Mouse (Mus musculus): ENCODE data around the gene Tsfm. TPM values are rescaled to one million over a fixed set of nuclear protein-coding genes. Genes with fewer than 3 reads are reported as not detected.
A peak's percentile ranks its signal among the peaks of the same experiment; 100 is the strongest.

Gene Tsfm
- total and polyA plus RNA-seq, 2 experiments from 2014 or later = 52.1 to 55.6 TPM

DNA sequence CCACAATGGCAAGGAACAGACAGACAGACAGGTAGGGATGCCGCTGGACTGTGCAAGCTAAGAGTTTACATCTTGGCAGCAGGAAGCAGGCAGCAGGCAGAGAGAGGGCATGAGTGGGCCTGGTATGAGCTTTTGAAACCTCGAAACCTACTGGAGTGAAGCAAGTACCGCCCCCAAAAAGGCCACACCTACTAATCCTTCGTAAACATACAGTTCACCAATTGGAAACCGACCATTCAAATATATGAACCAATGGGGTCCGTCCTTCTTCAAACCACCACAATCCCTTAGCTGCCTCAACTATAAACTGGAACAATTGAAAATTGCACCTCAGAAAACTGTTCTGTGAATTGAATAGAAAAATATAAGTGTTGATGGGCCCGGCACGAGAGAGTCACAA is 66.8 kb downstream of the Tsfm start:
- TF ChIP-seq CTCF (IDR thresholded peaks at IDR 0.05; ENCODE audit: low read depth) = no peak
- no peaks in the 10 kb centered on the region for H3K27me3 ChIP-seq (ENCODE audit: insufficient read depth, low read length)
- peak overlapping the region; percentile 85; the same call in 1 of the 2 replicates for H3K27ac ChIP-seq (ENCODE audit: low read depth, low read length)
- H3K9ac ChIP-seq = no peak overlapping the region
- DNase-seq (no peak), ATAC-seq (no peak)
- no peaks in the 10 kb centered on the region for H3K36me3 ChIP-seq (ENCODE audit: insufficient read depth)
- WGBS = 88% methylated on average over 8 of the region's 8 CpGs
- no peak overlapping the region for H3K4me3 ChIP-seq (ENCODE audit: low read depth, low read length)
- no peak overlapping the region for H3K4me2 ChIP-seq (ENCODE audit: low read depth)
- H3K9me3 ChIP-seq (ENCODE audit: low read length) = no peaks in the 10 kb centered on the region
- H3K4me1 ChIP-seq (ENCODE audit: insufficient read depth) = no peaks in the 10 kb centered on the region

DNA sequence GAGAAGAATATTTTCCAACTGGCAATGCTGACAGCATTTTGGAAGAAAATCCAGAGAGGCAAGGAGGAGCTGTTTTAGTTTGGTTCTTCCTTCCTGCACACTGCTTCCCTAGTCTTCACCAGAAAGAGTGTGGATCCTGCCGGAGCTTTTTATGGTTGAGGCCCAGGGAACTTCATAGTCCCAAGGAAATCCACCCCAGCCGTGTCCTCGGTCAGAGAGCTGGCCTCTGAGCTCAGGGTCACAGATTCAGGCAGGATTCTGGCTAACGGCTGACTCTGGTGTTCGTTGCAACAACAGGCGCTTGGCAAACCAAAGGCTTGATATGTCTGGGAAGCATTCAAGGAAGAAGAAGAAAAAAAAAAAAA is 67.7 kb downstream of the Tsfm start:
- Histone ChIP-seq H3K9me3 (ENCODE audit: low read length) (no peaks in the 10 kb centered on the region), H3K9ac (no peak overlapping the region), H3K27ac (ENCODE audit: low read depth, low read length) (peak overlapping the region; percentile 85), H3K27me3 (ENCODE audit: insufficient read depth, low read length) (no peaks in the 10 kb centered on the region), H3K4me2 (ENCODE audit: low read depth) (no peak overlapping the region), H3K36me3 (ENCODE audit: insufficient read depth) (no peaks in the 10 kb centered on the region), H3K4me1 (ENCODE audit: insufficient read depth) (no peaks in the 10 kb centered on the region), H3K4me3 (ENCODE audit: low read depth, low read length) (no peak overlapping the region)
- TF ChIP-seq CTCF (IDR thresholded peaks at IDR 0.05; ENCODE audit: low read depth) = no peak
- ATAC-seq (peak; percentile 13; the same call in 1 of the 2 replicates), DNase-seq (no peak)
- WGBS = 42% methylated on average over 6 of the region's 6 CpGs

DNA sequence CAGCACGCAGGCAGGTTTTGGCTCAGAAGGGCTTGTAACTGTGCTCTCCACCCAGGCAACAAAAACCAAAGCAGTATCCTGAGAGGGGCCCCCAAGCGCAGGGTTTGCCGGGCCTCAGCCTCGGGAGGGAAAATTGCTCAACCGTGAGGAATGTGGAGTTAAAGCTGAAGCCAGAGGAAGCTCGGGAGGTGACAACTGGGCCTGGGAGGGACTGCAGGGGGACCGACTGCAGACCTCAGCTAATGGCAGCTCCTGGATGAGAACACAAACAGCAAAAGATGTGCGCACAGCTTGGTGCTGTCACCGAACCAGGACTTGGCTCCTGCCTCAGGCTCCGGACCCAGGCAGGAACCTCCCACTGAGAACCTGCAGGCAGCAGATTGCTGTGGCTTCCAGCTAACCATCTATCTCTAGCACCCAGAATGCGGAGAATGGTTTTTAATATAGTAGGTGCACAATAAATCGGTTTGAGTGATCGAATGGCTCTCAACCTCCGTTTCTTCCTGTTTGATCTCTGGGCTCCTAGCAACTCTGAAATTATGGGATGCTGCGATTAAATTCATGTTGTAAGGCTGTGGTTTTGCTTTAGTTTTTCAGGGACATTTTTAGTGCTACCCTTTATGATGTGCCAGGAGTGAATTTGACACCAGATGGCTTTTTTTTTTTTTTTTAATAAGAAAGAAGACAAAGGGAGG is 68.2 kb downstream of the Tsfm start:
- ATAC-seq (peak; percentile 17), DNase-seq (peak; percentile 76)
- no peaks in the 10 kb centered on the region for H3K27me3 ChIP-seq (ENCODE audit: insufficient read depth, low read length)
- no peaks in the 10 kb centered on the region for H3K9me3 ChIP-seq (ENCODE audit: low read length)
- no peak overlapping the region for H3K4me3 ChIP-seq (ENCODE audit: low read depth, low read length)
- WGBS = 19% methylated on average over 15 of the region's 15 CpGs
- no peaks in the 10 kb centered on the region for H3K36me3 ChIP-seq (ENCODE audit: insufficient read depth)
- peak overlapping the region; percentile 85 for H3K27ac ChIP-seq (ENCODE audit: low read depth, low read length)
- TF ChIP-seq CTCF (IDR thresholded peaks at IDR 0.05; ENCODE audit: low read depth) = no peak
- peaks cover 5% of the 10 kb centered on the region for H3K4me1 ChIP-seq (ENCODE audit: insufficient read depth)
- H3K4me2 ChIP-seq (ENCODE audit: low read depth) = 0 out of 2 replicates have a peak overlapping the region, but pooled peaks have one; percentile 4
- no peak overlapping the region for H3K9ac ChIP-seq

DNA sequence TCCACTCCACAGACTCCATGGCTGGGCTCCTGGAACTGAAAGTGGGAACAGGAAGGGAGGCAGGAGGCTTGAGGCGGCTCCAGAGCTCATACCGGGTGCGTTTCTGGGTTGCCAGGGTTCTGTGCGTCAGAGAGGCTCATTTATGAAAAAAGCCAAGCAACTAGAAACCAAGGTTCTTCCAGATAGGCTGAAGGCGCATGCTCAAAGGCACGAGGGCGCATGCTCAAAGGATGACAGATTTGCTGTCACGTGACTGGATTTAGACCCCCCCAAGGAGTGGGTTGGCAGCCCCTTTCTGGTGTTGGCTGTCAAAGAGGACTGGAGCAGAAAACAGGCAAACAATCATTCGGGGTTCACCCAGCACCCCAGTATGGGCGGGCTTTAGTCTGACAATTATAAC is 68.9 kb downstream of the Tsfm start:
- no peak overlapping the region for H3K4me2 ChIP-seq (ENCODE audit: low read depth)
- no peaks in the 10 kb centered on the region for H3K27me3 ChIP-seq (ENCODE audit: insufficient read depth, low read length)
- no peak overlapping the region for H3K9ac ChIP-seq
- peak overlapping the region; percentile 85 for H3K27ac ChIP-seq (ENCODE audit: low read depth, low read length)
- H3K9me3 ChIP-seq (ENCODE audit: low read length) = no peaks in the 10 kb centered on the region
- ATAC-seq (peak; percentile 12; the same call in 1 of the 2 replicates), DNase-seq (peak; percentile 82)
- no peak for TF ChIP-seq CTCF (IDR thresholded peaks at IDR 0.05; ENCODE audit: low read depth)
- 40% methylated on average over 10 of the region's 10 CpGs for WGBS
- no peaks in the 10 kb centered on the region for H3K36me3 ChIP-seq (ENCODE audit: insufficient read depth)
- H3K4me3 ChIP-seq (ENCODE audit: low read depth, low read length) = no peak overlapping the region
- peaks cover 12% of the 10 kb centered on the region for H3K4me1 ChIP-seq (ENCODE audit: insufficient read depth)

MicroRNA genes within 50 kb of the gene (microRNA counts, 519-probe panel; counts per million panel counts)
- 3,472 counts per million, percentile 33 among the panel's probes with 10 or more counts for microRNA mmu-miR-26a
- microRNA mmu-miR-546 = not detected

Small RNA genes within 50 kb of the gene (microRNA-seq; reads per million reads assigned to microRNA genes)
- gene Mir26a-2 = 44.4 to 60.2 reads per million in 2 experiments
- gene Mir546 = 0 to 0.12 reads per million in 2 experiments

Other genes starting within 250 kb of the Tsfm start
- gene Atp23, start 129.5 kb downstream of the Tsfm start, total RNA-seq (2014; rRNA removed) = 11.8 and 13.7 TPM in 2 replicates
- gene Atp23, start 129.5 kb downstream of the Tsfm start, polyA plus RNA-seq (2015; fragmentation: Nextera tagmentation; extraction: Ambion mirVana) = 14.6 and 16.7 TPM in 2 replicates
- gene Ctdsp2, start 52.1 kb downstream of the Tsfm start, total RNA-seq (2014; rRNA removed) = 45.9 and 56.0 TPM in 2 replicates
- gene Ctdsp2, start 52.1 kb downstream of the Tsfm start, polyA plus RNA-seq (2015; fragmentation: Nextera tagmentation; extraction: Ambion mirVana) = 12.8 and 14.4 TPM in 2 replicates
- gene Avil, start 30.1 kb downstream of the Tsfm start, total RNA-seq (2014; rRNA removed) = 0.08 and 0.67 TPM in 2 replicates
- gene Avil, start 30.1 kb downstream of the Tsfm start, polyA plus RNA-seq (2015; fragmentation: Nextera tagmentation; extraction: Ambion mirVana) = 0.18 and 0.24 TPM in 2 replicates
- 9.2 and 10.9 TPM in 2 replicates for gene Mettl1, start 10.6 kb upstream of the Tsfm start, total RNA-seq (2014; rRNA removed)
- 16.1 and 21.0 TPM in 2 replicates for gene Mettl1, start 10.6 kb upstream of the Tsfm start, polyA plus RNA-seq (2015; fragmentation: Nextera tagmentation; extraction: Ambion mirVana)
- gene Eef1akmt3, start 10.7 kb upstream of the Tsfm start, total RNA-seq (2014; rRNA removed) = 0.14 TPM in 1 of 2 replicates, not detected in the other
- gene Eef1akmt3, start 10.7 kb upstream of the Tsfm start, polyA plus RNA-seq (2015; fragmentation: Nextera tagmentation; extraction: Ambion mirVana) = 0.08 and 0.15 TPM in 2 replicates
- 0.08 and 0.33 TPM in 2 replicates for gene Cyp27b1, start 17.4 kb upstream of the Tsfm start, total RNA-seq (2014; rRNA removed)
- 0.11 TPM in 2 replicates for gene Cyp27b1, start 17.4 kb upstream of the Tsfm start, polyA plus RNA-seq (2015; fragmentation: Nextera tagmentation; extraction: Ambion mirVana)
- gene March9, start 29.3 kb upstream of the Tsfm start, total RNA-seq (2014; rRNA removed) = 70.7 and 75.8 TPM in 2 replicates
- 7.9 and 8.1 TPM in 2 replicates for gene March9, start 29.3 kb upstream of the Tsfm start, polyA plus RNA-seq (2015; fragmentation: Nextera tagmentation; extraction: Ambion mirVana)
- gene Cdk4, start 32.7 kb upstream of the Tsfm start, total RNA-seq (2014; rRNA removed) = 432 and 445 TPM in 2 replicates
- gene Cdk4, start 32.7 kb upstream of the Tsfm start, polyA plus RNA-seq (2015; fragmentation: Nextera tagmentation; extraction: Ambion mirVana) = 656 and 790 TPM in 2 replicates
- gene Tspan31, start 39.4 kb upstream of the Tsfm start, total RNA-seq (2014; rRNA removed) = 105 and 201 TPM in 2 replicates
- 83.9 and 98.1 TPM in 2 replicates for gene Tspan31, start 39.4 kb upstream of the Tsfm start, polyA plus RNA-seq (2015; fragmentation: Nextera tagmentation; extraction: Ambion mirVana)
- 220 and 258 TPM in 2 replicates for gene Agap2, start 44.4 kb upstream of the Tsfm start, total RNA-seq (2014; rRNA removed)
- gene Agap2, start 44.4 kb upstream of the Tsfm start, polyA plus RNA-seq (2015; fragmentation: Nextera tagmentation; extraction: Ambion mirVana) = 3.5 and 4.6 TPM in 2 replicates
- gene Os9, start 90.3 kb upstream of the Tsfm start, total RNA-seq (2014; rRNA removed) = 118 and 119 TPM in 2 replicates
- gene Os9, start 90.3 kb upstream of the Tsfm start, polyA plus RNA-seq (2015; fragmentation: Nextera tagmentation; extraction: Ambion mirVana) = 122 TPM in 2 replicates
- 87.9 and 94.4 TPM in 2 replicates for gene B4galnt1, start 134.4 kb upstream of the Tsfm start, total RNA-seq (2014; rRNA removed)
- gene B4galnt1, start 134.4 kb upstream of the Tsfm start, polyA plus RNA-seq (2015; fragmentation: Nextera tagmentation; extraction: Ambion mirVana) = 87.3 and 87.8 TPM in 2 replicates
- 0.10 TPM in 1 of 2 replicates, not detected in the other for gene Slc26a10, start 149.8 kb upstream of the Tsfm start, total RNA-seq (2014; rRNA removed)
- 0.80 and 1.1 TPM in 2 replicates for gene Slc26a10, start 149.8 kb upstream of the Tsfm start, polyA plus RNA-seq (2015; fragmentation: Nextera tagmentation; extraction: Ambion mirVana)
- gene Arhgef25, start 159.2 kb upstream of the Tsfm start, total RNA-seq (2014; rRNA removed) = 45.4 and 61.3 TPM in 2 replicates
- gene Arhgef25, start 159.2 kb upstream of the Tsfm start, polyA plus RNA-seq (2015; fragmentation: Nextera tagmentation; extraction: Ambion mirVana) = 14.8 and 16.9 TPM in 2 replicates
- 198 and 245 TPM in 2 replicates for gene Dtx3, start 164.9 kb upstream of the Tsfm start, total RNA-seq (2014; rRNA removed)
- 175 and 178 TPM in 2 replicates for gene Dtx3, start 164.9 kb upstream of the Tsfm start, polyA plus RNA-seq (2015; fragmentation: Nextera tagmentation; extraction: Ambion mirVana)
- 21.5 and 23.3 TPM in 2 replicates for gene Pip4k2c, start 180.7 kb upstream of the Tsfm start, total RNA-seq (2014; rRNA removed)
- gene Pip4k2c, start 180.7 kb upstream of the Tsfm start, polyA plus RNA-seq (2015; fragmentation: Nextera tagmentation; extraction: Ambion mirVana) = 17.8 and 20.1 TPM in 2 replicates
- gene Kif5a, start 232.5 kb upstream of the Tsfm start, total RNA-seq (2014; rRNA removed) = 210 and 223 TPM in 2 replicates
- gene Kif5a, start 232.5 kb upstream of the Tsfm start, polyA plus RNA-seq (2015; fragmentation: Nextera tagmentation; extraction: Ambion mirVana) = 62.0 and 84.0 TPM in 2 replicates
- gene Dctn2, start 235.5 kb upstream of the Tsfm start, total RNA-seq (2014; rRNA removed) = 272 and 300 TPM in 2 replicates
- gene Dctn2, start 235.5 kb upstream of the Tsfm start, polyA plus RNA-seq (2015; fragmentation: Nextera tagmentation; extraction: Ambion mirVana) = 332 and 343 TPM in 2 replicates